Mouse (Mus musculus): ENCODE data around the gene Rsrc1.

Rsrc1 gene

DNA sequence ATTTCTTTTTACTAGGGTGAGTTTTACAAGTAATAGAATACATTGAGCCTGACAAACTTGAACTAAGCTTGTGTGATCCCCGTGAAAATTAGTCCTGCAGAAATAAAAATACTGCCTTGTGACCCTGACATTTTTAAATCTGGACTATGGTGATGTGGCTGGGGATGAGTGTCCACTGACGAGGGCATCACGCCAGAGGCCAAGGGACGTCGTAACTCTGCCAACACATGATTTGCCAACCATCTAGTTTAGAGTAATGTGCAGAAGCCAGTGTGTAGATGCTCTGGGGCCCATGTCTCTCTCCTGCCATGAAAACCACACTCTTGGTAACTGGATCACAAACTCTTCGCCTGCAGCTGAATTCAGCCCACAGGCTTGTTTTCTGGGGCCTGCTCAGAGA, 386.3 kb downstream of the Rsrc1 start:
- no peak for DNase-seq (ENCODE audit: extremely low spot score, low spot score)

DNA sequence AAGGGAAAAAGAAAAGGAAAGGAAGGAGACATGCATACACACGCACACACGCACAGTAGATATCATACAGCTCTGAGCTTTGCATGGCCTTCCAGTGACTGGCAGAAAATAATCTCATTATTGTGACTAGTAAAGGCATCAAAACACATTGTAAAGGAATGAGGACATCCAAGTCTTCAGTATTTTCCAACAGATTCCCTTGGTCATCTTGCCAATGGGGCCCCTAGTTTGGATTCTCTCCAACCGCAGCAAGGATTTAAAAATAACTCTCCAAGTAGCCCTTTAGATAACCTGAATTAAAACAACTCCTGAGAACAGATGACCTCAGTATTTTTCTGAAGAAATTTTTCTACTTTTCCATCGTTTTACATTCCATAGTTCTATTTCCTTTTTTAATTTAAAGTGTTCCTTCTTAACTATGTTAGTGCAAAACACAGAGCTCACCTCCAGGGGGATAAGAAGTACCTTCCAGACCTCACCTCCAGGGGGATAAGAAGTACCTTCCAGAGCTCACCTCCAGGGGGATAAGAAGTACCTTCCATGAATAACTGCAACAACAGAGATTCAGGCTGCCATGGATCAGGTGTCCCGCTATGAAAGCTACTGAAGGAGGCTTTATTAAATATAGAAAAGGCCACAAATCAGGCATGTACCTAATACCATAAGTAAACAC, 388.4 kb downstream of the Rsrc1 start:
- no peak for DNase-seq (ENCODE audit: extremely low spot score, low spot score)

- DNase-seq (ENCODE audit: extremely low spot score, low spot score), result no peak
Measured at GRCm38 (mm10) chr3:67372194-67372593, 391.0 kb downstream of the Rsrc1 start.

GRCm38 (mm10) chr3:67372781-67373180, 391.6 kb downstream of the Rsrc1 start:
- DNase-seq (ENCODE audit: extremely low spot score, low spot score), result no peak

DNA sequence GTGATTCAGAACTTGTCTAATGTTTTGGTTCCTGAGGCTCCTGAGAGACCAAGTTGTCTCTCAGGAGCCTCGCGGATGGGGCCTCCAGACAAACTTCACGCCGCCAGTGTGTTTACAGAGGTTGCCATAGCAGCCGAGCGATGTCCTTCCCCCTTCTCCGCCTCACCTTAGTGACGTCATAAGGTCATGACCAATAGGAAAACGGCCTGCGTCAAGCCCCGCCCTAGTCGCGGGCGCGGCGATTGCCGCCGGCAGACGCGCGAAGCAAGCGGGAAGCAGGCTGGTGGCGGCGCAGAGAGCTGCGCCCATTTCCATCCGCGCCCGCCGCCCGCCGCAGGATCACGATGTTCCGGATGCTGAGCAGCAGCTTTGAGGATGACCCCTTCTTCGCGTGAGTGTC, 392.7 kb downstream of the Rsrc1 start, which contains the start of gene Mlf1:
Gene Mlf1 (plus strand): TSS at position 226 of the 400 bp plus-strand sequence.
- DNase-seq (ENCODE audit: extremely low spot score, low spot score), result peak; percentile 91

- peak; percentile 16 for DNase-seq (ENCODE audit: extremely low spot score, low spot score)
Measured at GRCm38 (mm10) chr3:67374360-67374778, 393.2 kb downstream of the Rsrc1 start.

DNA sequence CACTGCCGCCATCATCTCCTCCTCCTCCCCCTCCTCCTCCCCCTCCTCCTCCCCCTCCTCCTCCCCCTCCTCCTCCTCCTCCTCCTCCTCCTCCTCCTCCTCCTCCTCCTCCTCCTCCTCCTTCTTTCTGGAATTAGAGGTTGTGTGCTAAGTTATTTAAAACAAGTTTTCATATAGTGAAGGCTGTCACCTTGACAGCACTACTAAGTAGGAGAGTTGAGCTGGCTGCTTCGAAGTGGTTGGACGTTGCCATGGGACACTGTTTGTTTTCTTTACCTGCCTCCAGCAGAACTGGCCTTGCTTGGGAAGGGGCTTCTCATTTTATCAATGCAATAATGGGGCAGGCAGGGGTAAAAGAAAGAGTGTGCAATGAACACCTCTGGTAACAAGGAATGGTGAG, 393.9 kb downstream of the Rsrc1 start, which contains the start of gene Gm17402:
Gene Gm17402 (minus strand): TSS at position 101 of the 400 bp plus-strand sequence.
- DNase-seq (ENCODE audit: extremely low spot score, low spot score), result no peak

DNA sequence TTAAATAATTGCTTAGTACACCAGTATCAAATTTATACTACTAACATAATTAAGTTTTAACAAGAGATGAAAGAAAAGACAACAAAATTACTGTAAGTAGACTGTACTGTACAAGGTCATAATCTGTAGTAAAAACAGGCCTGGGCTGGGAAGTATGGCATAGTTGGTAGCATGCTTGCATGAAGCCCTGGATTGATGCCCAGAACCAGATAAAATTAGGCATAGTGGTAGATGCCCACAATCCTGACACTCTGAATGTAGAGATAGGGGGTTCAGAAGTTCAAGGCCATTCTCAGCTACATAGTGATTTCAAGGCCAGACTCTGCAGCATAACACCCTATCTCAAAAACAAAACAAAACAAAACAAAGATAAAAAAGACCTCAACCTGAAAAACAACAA, 397.0 kb downstream of the Rsrc1 start:
- no peak for DNase-seq (ENCODE audit: extremely low spot score, low spot score)

All from neural tube, embryonic 10.5 days (tissue).